15 mouse cellular contexts compared by ENCODE assay signal in genomic region chr9:114774629-114775028, GRCm38 (mm10). TPM values are rescaled to one million over a fixed set of nuclear protein-coding genes. Genes with fewer than 3 reads are reported as not detected.
DNase-seq lines count a peak whose midpoint lies in the region; ATAC-seq and TF ChIP-seq lines count a peak whose summit lies in the region.
"Had no signal": no experiment of that assay in that cellular context is flagged by ENCODE, and none has a peak within 500 bp of the region (broad histone marks: within the 10 kb centered on the region; RNA-seq: fewer than 3 reads in every experiment).

No protein-coding gene starts in this region.

- H3K36me3 ChIP-seq in kidney, embryonic 15.5 days, result peaks cover 17% of the 10 kb centered on the region
- peaks cover 43% of the 10 kb centered on the region for H3K36me3 ChIP-seq in limb, embryonic 10.5 days

- no peak overlapping the region for H3K4me2 ChIP-seq in kidney, embryonic 15.5 days
- H3K4me2 ChIP-seq: hindbrain, embryonic 14.5 days; intestine, embryonic 15.5 days had no signal

- TF ChIP-seq CTCF in gastrocnemius, adult 2 months (IDR thresholded peaks at IDR 0.05), result no peak

- peak overlapping the region; percentile 61 for H3K27ac ChIP-seq in gastrocnemius, adult 2 months
- peak overlapping the region; percentile 64 for H3K27ac ChIP-seq in kidney, embryonic 15.5 days
- peak overlapping the region; percentile 53; the same call in 1 of the 2 replicates for H3K27ac ChIP-seq in limb, embryonic 10.5 days
- H3K27ac ChIP-seq: hindbrain, embryonic 14.5 days; intestine, embryonic 15.5 days; left cerebral cortex, adult 2 months; stomach, postnatal 0 days had no signal

- no peak overlapping the region for H3K4me3 ChIP-seq in gastrocnemius, adult 2 months
- H3K4me3 ChIP-seq in kidney, embryonic 15.5 days (replicated peaks), result no peak overlapping the region
- H3K4me3 ChIP-seq in limb, embryonic 10.5 days, result no peak overlapping the region
- H3K4me3 ChIP-seq: intestine, embryonic 15.5 days; left cerebral cortex, adult 2 months had no signal

- H3K9me3 ChIP-seq in kidney, embryonic 15.5 days (replicated peaks), result no peaks in the 10 kb centered on the region
- H3K9me3 ChIP-seq in limb, embryonic 10.5 days (replicated peaks), result no peaks in the 10 kb centered on the region
- H3K9me3 ChIP-seq: intestine, embryonic 15.5 days had no signal

- H3K4me1 ChIP-seq in kidney, embryonic 15.5 days, result peaks cover 42% of the 10 kb centered on the region
- peaks cover 16% of the 10 kb centered on the region for H3K4me1 ChIP-seq in limb, embryonic 10.5 days

- DNase-seq in gastrocnemius, adult 2 months, result no peak
- no peak for DNase-seq in gastrocnemius, postnatal 10 days
- no peak for DNase-seq in kidney, postnatal 25 days
- peak; percentile 59 for DNase-seq in 416B (ENCODE audit: low read depth)
- no peak for DNase-seq in limb, embryonic 10.5 days (ENCODE audit: low spot score)
- DNase-seq: forebrain, postnatal 0 days; kidney, adult 9 months; midbrain, embryonic 14.5 days had no signal

- WGBS in kidney, embryonic 15.5 days, result 50% methylated on average over 6 of the region's 6 CpGs
- WGBS in limb, embryonic 10.5 days, result 85% methylated on average over 6 of the region's 6 CpGs

- no peaks in the 10 kb centered on the region for H3K27me3 ChIP-seq in kidney, embryonic 15.5 days
- no peaks in the 10 kb centered on the region for H3K27me3 ChIP-seq in limb, embryonic 10.5 days (ENCODE audit: low read depth, poor library complexity, severe bottlenecking)
- H3K27me3 ChIP-seq: intestine, embryonic 15.5 days had no signal

- intact Hi-C loops in gastrocnemius, adult 2 months (cut with DNase I), result no loop called here

- ATAC-seq in kidney, embryonic 15.5 days (replicated peaks; ENCODE audit: low FRiP score), result no peak; the same call in 1 of the 2 replicates
- no peak for ATAC-seq in megakaryocyte progenitor cell, adult 5-6 weeks (replicated peaks; ENCODE audit: poor library complexity)
- ATAC-seq: activated CD4-positive, CD25-positive, alpha-beta regulatory T cell, adult 4 months; intestine, embryonic 15.5 days had no signal

- no peak overlapping the region for H3K9ac ChIP-seq in kidney, embryonic 15.5 days
- H3K9ac ChIP-seq: forebrain, postnatal 0 days; hindbrain, embryonic 14.5 days; intestine, embryonic 15.5 days had no signal

RNA-seq across cellular contexts. Expression of gene Cmtm7, which starts 7.0 kb away (rescaled TPM):
- 1 to 10 TPM; 3.9 to 5.5 TPM for total RNA-seq in gastrocnemius, adult 2 months (2021)
- total RNA-seq in gastrocnemius, postnatal 10 days (2021), result 10 to 100 TPM; 14.1 to 16.7 TPM
- 102 TPM in 2 replicates for polyA plus RNA-seq in kidney, embryonic 15.5 days (2015; fragmentation: Nextera tagmentation; extraction: Ambion mirVana)
- polyA plus RNA-seq in limb, embryonic 10.5 days (2016; fragmentation: Nextera tagmentation; extraction: Ambion mirVana), result 83.6 and 100 TPM in 2 replicates
- total RNA-seq in megakaryocyte progenitor cell, adult 5-6 weeks (2015), result 499 and 542 TPM in 2 replicates
- 712 and 803 TPM in 2 replicates for total RNA-seq in megakaryocyte progenitor cell, adult 5-6 weeks (2017)

RNA-seq across cellular contexts. Expression of gene Cmtm6, which starts 43.7 kb away (rescaled TPM):
- total RNA-seq in gastrocnemius, adult 2 months (2021), result 1 to 10 TPM; 7.3 to 7.9 TPM
- 10 to 100 TPM; 15.9 to 18.8 TPM for total RNA-seq in gastrocnemius, postnatal 10 days (2021)
- polyA plus RNA-seq in kidney, embryonic 15.5 days (2015; fragmentation: Nextera tagmentation; extraction: Ambion mirVana), result 56.3 and 57.6 TPM in 2 replicates
- polyA plus RNA-seq in limb, embryonic 10.5 days (2016; fragmentation: Nextera tagmentation; extraction: Ambion mirVana), result 28.9 and 29.4 TPM in 2 replicates
- total RNA-seq in megakaryocyte progenitor cell, adult 5-6 weeks (2015), result 29.1 and 31.1 TPM in 2 replicates
- total RNA-seq in megakaryocyte progenitor cell, adult 5-6 weeks (2017), result 43.1 and 46.2 TPM in 2 replicates

Comparison
In these comparisons a context has a peak if more than half of its experiments do, and no peak if none do; other contexts are left out.
1. RNA of gene Cmtm7, which starts 7.0 kb away (total RNA-seq): 499 to 803 TPM in megakaryocyte progenitor cell, adult 5-6 weeks; 14.1 to 16.7 TPM in gastrocnemius, postnatal 10 days and 3.9 to 5.5 TPM in gastrocnemius, adult 2 months; every median in the first group is over 10 times any median in the second.
2. Peak in every context shown above with its lines, with median percentiles within 50 percentile points of each other: H3K27ac ChIP-seq.